Mouse (Mus musculus) limb, embryonic 14.5 days (tissue): ENCODE measurements around the gene Id4. TPM values are rescaled to one million over a fixed set of nuclear protein-coding genes. Genes with fewer than 3 reads are reported as not detected.
A peak's percentile ranks its signal among the peaks of the same experiment; 100 is the strongest.

ENCODE experiments used
- ATAC-seq: fragments of 200-750 bp; cut with Nextera tagmentation; 2 replicates; pipeline ENCODE4 v1.8.0; 2017; ENCODE audit warnings: low read depth, moderate number of reproducible peaks, moderate TSS enrichment; ENCODE audit not compliant: low FRiP score
- DNase-seq: peaks from one replicate; pipeline ENCODE4 v3.0.0-alpha.2; 2015; ENCODE audit warnings: low spot score
- H3K27ac ChIP-seq: fragments of 300-500 bp; sonication (generic); replicated peaks from 2 replicates; pipeline ENCODE4 v1.5.1; 2014; ENCODE audit warnings: low read depth, mild to moderate bottlenecking, low read length, moderate library complexity, mixed read lengths
- H3K27me3 ChIP-seq: fragments of 300-500 bp; sonication (generic); 2 replicates; pipeline ENCODE4 v1.6.1; 2014; ENCODE audit warnings: low read length, mixed read lengths; ENCODE audit not compliant: control insufficient read depth, insufficient read depth
- H3K36me3 ChIP-seq: fragments of 300-500 bp; sonication (generic); 2 replicates; pipeline ENCODE4 v1.6.1; 2014; ENCODE audit warnings: mild to moderate bottlenecking, low read length, moderate library complexity, mixed read lengths; ENCODE audit not compliant: control insufficient read depth, insufficient read depth
- H3K4me1 ChIP-seq: fragments of 300-500 bp; sonication (generic); 2 replicates; pipeline ENCODE4 v1.6.1; 2014; ENCODE audit warnings: antibody characterized with exemption, low read length, mixed read lengths; ENCODE audit not compliant: control insufficient read depth, insufficient read depth
- H3K4me2 ChIP-seq: fragments of 300-500 bp; sonication (generic); replicated peaks from 2 replicates; pipeline ENCODE4 v1.6.1; 2014; ENCODE audit warnings: low read depth, mild to moderate bottlenecking, low read length, moderate library complexity; ENCODE audit not compliant: severe bottlenecking
- H3K4me3 ChIP-seq: fragments of 300-500 bp; sonication (generic); replicated peaks from 2 replicates; pipeline ENCODE4 v1.5.1; 2014; ENCODE audit warnings: low read length
- H3K9ac ChIP-seq: fragments of 300-500 bp; sonication (generic); 2 replicates; pipeline ENCODE4 v1.6.1; 2014; ENCODE audit warnings: mild to moderate bottlenecking, low read depth, low read length, moderate library complexity; ENCODE audit not compliant: severe bottlenecking
- H3K9me3 ChIP-seq: fragments of 300-500 bp; sonication (generic); 2 replicates; pipeline ENCODE4 v1.6.1; 2016; ENCODE audit warnings: low read length; ENCODE audit not compliant: control insufficient read depth
- POLR2A ChIP-seq: fragments of 200-500 bp; IDR thresholded peaks from 2 replicates; pipeline ENCODE4 v1.8.0; 2012; ENCODE audit warnings: inconsistent platforms, mild to moderate bottlenecking, moderate library complexity, borderline replicate concordance; ENCODE audit not compliant: insufficient read depth, insufficient read length; ENCODE audit errors: extremely low read depth
- WGBS: fragments of 180-500 bp; shearing (Covaris S2); extraction: QIAGEN DNeasy Blood & Tissue Kit; methylation state at CpG from one replicate; pipeline ENCODE4 v1.1.7; 2014; 5-methylcytosine and 5-hydroxymethylcytosine counted together
- polyA plus RNA-seq, 2 experiments: library from polyadenylated mRNA; depleted of rRNA in 1 of 2; stranded (reverse) in 1 of 2; unstranded in 1 of 2; fragments of >200 nt; fragmentation: Nextera tagmentation in 1 of 2; extraction: Ambion mirVana in 1 of 2; gene quantifications; 2 replicates each; pipeline versions ENCODE4 v1.2.1 to v1.2.3; 2012 to 2014

The Id4 gene
- polyA plus RNA-seq, 2 experiments = 8.3 to 10.5 TPM

- no peak for DNase-seq
- no peaks in the 10 kb centered on the region for H3K9me3 ChIP-seq
- H3K4me3 ChIP-seq = no peak overlapping the region
- no peaks in the 10 kb centered on the region for H3K4me1 ChIP-seq
- no peaks in the 10 kb centered on the region for H3K27me3 ChIP-seq
- no peak overlapping the region for H3K4me2 ChIP-seq
- no peaks in the 10 kb centered on the region for H3K36me3 ChIP-seq
- H3K9ac ChIP-seq = no peak overlapping the region
- H3K27ac ChIP-seq = no peak overlapping the region
- TF ChIP-seq POLR2A = no peak
- ATAC-seq = no peak
- WGBS = 90% methylated on average over 8 of the region's 8 CpGs
Observed at GRCm38 (mm10) chr13:48255026-48255425, 6.0 kb upstream of the Id4 start.

- TF ChIP-seq POLR2A = no peak
- Histone ChIP-seq H3K4me1 (peaks cover 6% of the 10 kb centered on the region; the same call in 1 of the 2 replicates), H3K27me3 (no peaks in the 10 kb centered on the region), H3K4me3 (peak overlapping the region; percentile 66), H3K9ac (peak overlapping the region; percentile 74), H3K36me3 (no peaks in the 10 kb centered on the region), H3K9me3 (no peaks in the 10 kb centered on the region), H3K4me2 (peak overlapping the region; percentile 92), H3K27ac (peak overlapping the region; percentile 86)
- WGBS = under 1% methylated on average over 71 of the region's 98 CpGs
- DNase-seq (peak; percentile 26), ATAC-seq (peak; percentile 23; the same call in 1 of the 2 replicates)
Observed at GRCm38 (mm10) chr13:48261341-48262221, 553 bp downstream of the Id4 start.

GRCm38 (mm10) chr13:48262451-48262969 is 1.5 kb downstream of the Id4 start:
- Histone ChIP-seq H3K4me1 (peaks cover 6% of the 10 kb centered on the region; the same call in 1 of the 2 replicates), H3K4me2 (peak overlapping the region; percentile 92), H3K4me3 (peak overlapping the region; percentile 66), H3K36me3 (no peaks in the 10 kb centered on the region), H3K27ac (no peak overlapping the region), H3K9ac (peak overlapping the region; percentile 74), H3K27me3 (peaks cover 5% of the 10 kb centered on the region; the same call in 1 of the 2 replicates), H3K9me3 (no peaks in the 10 kb centered on the region)
- DNase-seq (no peak), ATAC-seq (no peak)
- under 1% methylated on average over 25 of the region's 25 CpGs for whole genome bisulfite sequencing
- TF ChIP-seq POLR2A = no peak

GRCm38 (mm10) chr13:48265029-48265428 is 4.0 kb downstream of the Id4 start:
- ATAC-seq = no peak
- H3K4me3 ChIP-seq = no peak overlapping the region
- H3K9me3 ChIP-seq = no peaks in the 10 kb centered on the region
- H3K4me1 ChIP-seq = peaks cover 6% of the 10 kb centered on the region; the same call in 1 of the 2 replicates
- no peak for DNase-seq
- no peaks in the 10 kb centered on the region for H3K36me3 ChIP-seq
- TF ChIP-seq POLR2A = no peak
- H3K9ac ChIP-seq = no peak overlapping the region
- H3K27ac ChIP-seq = no peak overlapping the region
- 68% methylated on average over 6 of the region's 6 CpGs for WGBS
- peaks cover 8% of the 10 kb centered on the region; the same call in 1 of the 2 replicates for H3K27me3 ChIP-seq
- H3K4me2 ChIP-seq = no peak overlapping the region

- DNase-seq (peak; percentile 72), ATAC-seq (peak; percentile 82; the same call in 1 of the 2 replicates)
- Histone ChIP-seq H3K27ac (no peak overlapping the region), H3K4me2 (peak overlapping the region; percentile 67), H3K4me1 (peaks cover 2% of the 10 kb centered on the region; the same call in 1 of the 2 replicates), H3K36me3 (no peaks in the 10 kb centered on the region), H3K9ac (no peak overlapping the region), H3K27me3 (no peaks in the 10 kb centered on the region), H3K9me3 (no peaks in the 10 kb centered on the region), H3K4me3 (peak overlapping the region; percentile 28)
- TF ChIP-seq POLR2A = no peak
- 10% methylated on average over 15 of the region's 15 CpGs for WGBS
Observed at GRCm38 (mm10) chr13:48273451-48274069, 12.5 kb downstream of the Id4 start.
